Mouse (Mus musculus): ENCODE results near the gene Kpna6.

GRCm38 (mm10) chr4:129706750-129707149, 34.2 kb upstream of the Kpna6 start:
- TF ChIP-seq CTCF (conservative IDR thresholded peaks at IDR 0.05; ENCODE audit: insufficient read depth, insufficient read length, low read depth, low read length) = no peak
- TF ChIP-seq POLR2A (IDR thresholded peaks at IDR 0.05; ENCODE audit: low read depth, low read length) = no peak

Measured in kidney, adult 2 months (tissue).